Mouse (Mus musculus): Measurements from ENCODE around the gene Actr2.
"Not testable (repeated sequence)": the region's sequence is repeated elsewhere in the genome, so short reads cannot be mapped to it uniquely, and the experiment has no call there.

The Actr2 gene

DNA sequence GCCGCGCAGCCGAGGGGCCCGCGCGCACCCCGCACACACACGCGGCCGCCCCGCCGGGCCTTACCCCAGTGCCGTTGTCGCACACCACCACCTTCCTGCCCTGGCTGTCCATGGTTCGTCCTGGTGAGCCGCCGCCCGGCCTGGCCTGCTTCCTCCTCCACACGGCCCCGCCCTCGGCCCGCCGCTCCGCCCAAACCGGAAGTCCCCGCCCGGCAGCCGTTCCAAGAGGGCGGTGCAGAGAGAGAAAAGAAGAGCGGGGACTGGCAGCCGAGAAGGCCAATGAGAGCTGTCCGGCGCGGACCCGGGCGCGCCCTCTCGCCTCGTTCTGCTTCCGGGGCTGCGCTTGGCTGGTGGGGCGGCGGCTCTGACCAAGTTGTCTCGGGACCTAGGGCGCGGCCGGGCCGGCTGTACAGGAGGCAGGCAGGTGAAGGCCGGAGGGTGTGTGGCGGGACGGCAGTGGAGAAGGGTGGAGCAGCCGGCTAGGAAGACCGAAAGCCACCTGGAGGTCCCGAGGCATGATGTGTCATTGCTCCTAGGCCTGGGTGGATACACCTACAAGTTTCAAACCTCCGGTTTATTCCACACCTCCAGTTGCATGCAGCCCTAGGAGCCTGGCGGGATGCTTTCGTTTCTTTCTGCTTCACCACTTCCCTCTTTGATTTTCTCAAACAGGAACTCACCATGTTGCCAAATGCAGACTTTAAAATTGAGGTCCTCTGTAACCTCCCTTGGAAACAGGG is at the start of gene Actr2:
Actr2 (minus strand) TSS at position 173 of the 740 bp plus-strand sequence.
- H3K27me3 ChIP-seq (ENCODE audit: control insufficient read depth, insufficient read depth, low read length, poor library complexity, severe bottlenecking) = no peaks in the 10 kb centered on the region

DNA sequence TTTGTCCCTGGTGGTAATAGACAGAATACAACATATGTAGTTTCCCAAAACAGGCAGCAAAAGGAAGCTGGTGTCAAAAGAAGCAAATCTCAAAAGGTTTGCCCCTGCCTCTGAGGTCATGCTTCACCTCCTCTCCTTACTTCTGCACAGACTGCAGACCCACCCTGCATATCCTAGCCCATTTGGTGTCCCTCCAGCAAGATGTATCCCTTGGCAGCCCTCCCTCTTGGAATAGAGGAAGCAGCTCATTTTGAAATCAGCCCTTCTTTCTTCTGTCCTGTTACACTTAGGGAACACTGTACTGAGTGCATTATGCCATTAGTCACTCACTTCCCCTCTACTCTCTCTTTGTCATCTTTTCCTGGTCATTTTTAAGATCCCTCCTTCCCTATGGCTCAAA is 46.2 kb upstream of the Actr2 start:
- no peak for DNase-seq (ENCODE audit: low read depth, low spot score)
- Histone ChIP-seq H3K27me3 (ENCODE audit: control insufficient read depth, insufficient read depth, low read length, poor library complexity, severe bottlenecking) (no peaks in the 10 kb centered on the region), H3K36me3 (ENCODE audit: control insufficient read depth, insufficient read depth, low read length, poor library complexity, severe bottlenecking) (no peaks in the 10 kb centered on the region)

More for the DNA sequence above, at the start of gene Actr2:
- H3K36me3 ChIP-seq (ENCODE audit: control insufficient read depth, insufficient read depth, low read length, poor library complexity, severe bottlenecking) = 0 out of 2 replicates have a peak, but pooled peaks cover 2% of the 10 kb centered on the region
- peak; percentile 98 for DNase-seq (ENCODE audit: low read depth, low spot score)

DNA sequence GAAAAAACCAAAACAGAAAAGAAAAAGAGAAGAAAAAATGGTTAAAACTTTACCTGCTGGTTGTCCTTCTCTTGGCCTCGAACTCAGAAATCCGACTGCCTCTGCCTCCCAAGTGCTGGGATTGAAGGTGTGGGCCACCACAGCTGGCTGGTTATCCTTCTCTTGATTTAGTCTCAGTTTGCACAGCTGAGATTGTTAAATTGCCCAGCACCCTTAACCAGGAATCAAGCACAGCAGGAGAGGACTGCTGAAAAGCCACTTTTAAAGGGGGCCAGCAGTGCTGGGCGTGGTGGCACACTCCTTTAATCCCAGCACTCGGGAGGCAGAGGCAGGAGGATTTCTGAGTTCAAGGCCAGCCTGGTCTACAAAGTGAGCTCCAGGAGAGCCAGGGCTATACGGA is 40.8 kb upstream of the Actr2 start:
- H3K36me3 ChIP-seq (ENCODE audit: control insufficient read depth, insufficient read depth, low read length, poor library complexity, severe bottlenecking); DNase-seq (ENCODE audit: low read depth, low spot score); H3K27me3 ChIP-seq (ENCODE audit: control insufficient read depth, insufficient read depth, low read length, poor library complexity, severe bottlenecking): not testable (repeated sequence)

DNA sequence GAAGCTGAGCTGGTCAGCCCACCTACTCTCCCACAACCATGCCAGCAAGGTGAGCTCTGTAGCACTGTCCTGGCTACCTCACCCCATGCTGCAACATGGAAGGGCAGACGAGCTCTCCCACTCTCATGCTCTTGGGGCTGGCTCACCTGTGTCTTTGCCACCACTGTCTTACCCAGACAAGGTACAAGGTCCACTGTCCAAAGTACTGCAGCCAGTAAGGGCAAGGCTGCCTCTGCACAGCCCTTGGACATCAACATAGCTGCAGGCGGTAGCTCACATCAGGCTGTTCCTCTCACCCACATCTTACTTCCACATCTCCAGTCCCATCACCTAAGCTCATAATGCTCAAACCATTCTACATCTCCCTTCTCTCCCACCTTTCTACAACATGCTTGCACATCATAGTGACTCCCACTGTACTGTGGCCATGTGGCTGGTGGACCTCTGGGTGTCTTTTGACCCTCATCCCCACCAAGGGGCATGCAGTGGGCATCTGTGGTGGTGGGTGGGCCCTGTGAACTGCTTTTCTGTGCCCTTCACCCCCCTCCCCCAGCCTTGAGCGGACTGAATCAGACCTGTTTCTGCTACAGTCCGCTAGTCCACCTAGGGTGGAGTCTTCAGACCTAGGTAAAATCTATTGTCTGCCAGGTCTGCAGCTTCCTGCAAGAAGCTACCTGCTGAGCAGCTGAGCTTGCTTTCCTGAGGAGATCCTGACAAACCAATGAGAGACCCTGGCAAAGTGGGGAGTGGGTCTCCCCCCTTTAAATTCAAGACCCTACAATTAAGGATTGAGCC is 39.6 kb upstream of the Actr2 start:
- DNase-seq (ENCODE audit: low read depth, low spot score) = no peak
- H3K27me3 ChIP-seq (ENCODE audit: control insufficient read depth, insufficient read depth, low read length, poor library complexity, severe bottlenecking) = no peaks in the 10 kb centered on the region
- no peaks in the 10 kb centered on the region for H3K36me3 ChIP-seq (ENCODE audit: control insufficient read depth, insufficient read depth, low read length, poor library complexity, severe bottlenecking)

DNA sequence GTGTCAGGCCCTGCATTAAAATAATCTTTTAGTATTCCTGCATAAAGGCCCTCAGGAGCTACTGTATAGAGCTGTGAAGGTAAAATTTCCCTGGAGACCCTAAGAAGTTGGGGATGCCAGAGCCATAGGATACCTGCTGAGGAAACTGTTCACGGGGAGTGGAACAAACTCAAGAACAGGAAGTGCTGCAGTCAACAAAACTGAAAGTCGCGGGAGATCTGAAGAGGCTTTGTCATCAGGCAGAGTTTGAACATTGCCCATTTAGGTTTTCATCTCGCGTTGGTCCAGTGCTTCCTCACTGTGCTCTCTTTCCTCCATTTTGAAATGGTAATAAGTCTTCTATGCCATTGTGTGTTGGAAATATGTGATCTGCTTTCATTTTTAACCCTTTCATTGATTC is 38.6 kb upstream of the Actr2 start:
- no peak for DNase-seq (ENCODE audit: low read depth, low spot score)

DNA sequence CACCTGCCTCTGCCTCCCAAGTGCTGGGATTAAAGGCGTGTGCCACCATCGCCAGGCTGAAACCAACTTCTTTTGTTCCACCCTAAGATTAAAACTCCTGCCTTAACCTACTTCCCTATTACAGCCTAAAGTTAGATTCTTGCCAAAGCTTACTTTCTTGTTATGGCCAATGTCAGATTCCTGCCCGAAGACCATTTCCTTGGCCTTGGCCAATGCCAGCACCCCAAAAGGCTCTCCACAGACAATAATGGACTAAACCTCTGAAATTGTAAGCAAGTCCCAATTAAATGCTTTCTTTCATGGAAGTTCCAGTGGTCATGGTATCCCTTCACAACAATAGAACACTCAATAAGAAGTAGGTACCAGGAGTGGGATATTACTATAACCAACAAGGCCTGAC is 37.2 kb upstream of the Actr2 start:
- Histone ChIP-seq H3K27me3 (ENCODE audit: control insufficient read depth, insufficient read depth, low read length, poor library complexity, severe bottlenecking) (no peaks in the 10 kb centered on the region), H3K36me3 (ENCODE audit: control insufficient read depth, insufficient read depth, low read length, poor library complexity, severe bottlenecking) (no peaks in the 10 kb centered on the region)
- DNase-seq (ENCODE audit: low read depth, low spot score) = no peak

More for the DNA sequence above, 38.6 kb upstream of the Actr2 start:
- no peaks in the 10 kb centered on the region for H3K27me3 ChIP-seq (ENCODE audit: control insufficient read depth, insufficient read depth, low read length, poor library complexity, severe bottlenecking)
- no peaks in the 10 kb centered on the region for H3K36me3 ChIP-seq (ENCODE audit: control insufficient read depth, insufficient read depth, low read length, poor library complexity, severe bottlenecking)

DNA sequence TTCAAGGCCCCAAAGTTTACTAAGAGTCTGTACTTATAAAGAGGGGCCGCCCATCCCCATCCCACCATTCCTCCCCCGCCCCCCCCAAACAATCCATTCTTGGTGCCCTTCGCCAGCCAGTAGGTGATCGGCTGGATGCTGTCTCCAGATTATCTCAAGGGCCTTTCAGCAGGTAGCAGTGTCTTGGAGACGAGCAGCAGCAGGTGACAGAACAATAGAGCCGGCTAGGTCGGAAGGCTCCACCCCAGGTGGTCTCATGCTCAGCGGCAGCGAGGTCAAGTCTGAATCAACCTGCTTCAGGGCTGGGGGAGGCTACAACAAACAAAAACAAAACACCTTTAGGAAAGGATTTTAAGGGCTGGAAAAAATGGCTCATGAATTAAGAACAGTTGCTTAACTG is 32.7 kb upstream of the Actr2 start:
- DNase-seq (ENCODE audit: low read depth, low spot score) = no peak
- no peaks in the 10 kb centered on the region for H3K27me3 ChIP-seq (ENCODE audit: control insufficient read depth, insufficient read depth, low read length, poor library complexity, severe bottlenecking)
- no peaks in the 10 kb centered on the region for H3K36me3 ChIP-seq (ENCODE audit: control insufficient read depth, insufficient read depth, low read length, poor library complexity, severe bottlenecking)

DNA sequence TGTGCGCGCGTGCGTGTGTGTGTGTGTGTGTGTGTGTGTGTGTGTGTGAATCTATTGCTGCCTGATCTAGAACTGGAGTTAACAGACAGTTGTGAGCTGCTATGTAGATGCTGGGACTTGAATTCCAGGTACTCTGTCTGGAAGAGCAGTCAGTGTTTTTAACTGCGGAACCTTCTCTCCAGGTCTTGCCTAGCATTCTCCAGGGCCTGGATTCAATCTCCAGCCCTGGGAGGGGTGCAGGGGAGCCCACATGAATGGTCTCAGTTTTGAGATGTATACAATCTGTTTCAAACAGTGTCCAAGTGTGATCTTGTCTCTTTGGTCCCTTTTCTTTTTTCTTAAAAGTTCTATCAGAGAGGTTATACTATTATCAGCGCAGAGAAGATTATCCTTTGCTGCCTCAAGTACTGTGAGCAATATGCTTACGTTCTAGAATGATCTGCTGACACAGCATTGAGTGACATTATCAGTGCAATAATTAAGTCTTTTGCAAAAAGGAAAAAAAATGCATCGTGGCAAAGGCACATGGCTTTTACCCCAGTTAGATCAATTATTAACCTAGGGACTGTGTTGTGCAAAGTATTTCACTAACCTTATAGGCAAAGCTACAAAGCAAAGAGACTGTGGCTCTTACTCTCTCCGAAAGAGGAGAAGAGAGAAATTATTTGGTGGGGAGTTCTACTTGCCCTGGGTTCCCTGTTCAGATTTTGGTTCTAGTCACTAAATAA is 32.0 kb upstream of the Actr2 start:
- Histone ChIP-seq H3K27me3 (ENCODE audit: control insufficient read depth, insufficient read depth, low read length, poor library complexity, severe bottlenecking) (no peaks in the 10 kb centered on the region), H3K36me3 (ENCODE audit: control insufficient read depth, insufficient read depth, low read length, poor library complexity, severe bottlenecking) (no peaks in the 10 kb centered on the region)
- no peak for DNase-seq (ENCODE audit: low read depth, low spot score)

DNA sequence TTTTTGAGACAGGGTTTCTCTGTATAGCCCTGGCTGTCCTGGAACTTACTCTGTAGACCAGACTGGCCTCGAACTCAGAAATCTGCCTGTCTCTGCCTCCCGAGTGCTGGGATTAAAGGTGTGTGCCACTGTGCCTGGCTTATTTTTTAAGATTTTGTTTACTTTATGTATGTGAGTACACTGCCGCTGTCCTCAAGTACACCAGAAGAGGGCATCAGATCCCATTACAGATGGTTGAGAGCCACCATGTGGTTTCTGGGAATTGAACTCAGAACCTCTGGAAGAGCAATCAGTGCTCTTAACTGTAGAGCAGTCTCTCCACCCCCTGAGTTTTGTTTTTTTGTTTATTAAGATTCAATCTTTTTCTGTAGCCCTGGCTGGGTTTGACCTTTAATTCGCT is 31.0 kb upstream of the Actr2 start:
- not testable (repeated sequence) for H3K27me3 ChIP-seq (ENCODE audit: control insufficient read depth, insufficient read depth, low read length, poor library complexity, severe bottlenecking); H3K36me3 ChIP-seq (ENCODE audit: control insufficient read depth, insufficient read depth, low read length, poor library complexity, severe bottlenecking)
- peak; percentile 29 for DNase-seq (ENCODE audit: low read depth, low spot score)

DNA sequence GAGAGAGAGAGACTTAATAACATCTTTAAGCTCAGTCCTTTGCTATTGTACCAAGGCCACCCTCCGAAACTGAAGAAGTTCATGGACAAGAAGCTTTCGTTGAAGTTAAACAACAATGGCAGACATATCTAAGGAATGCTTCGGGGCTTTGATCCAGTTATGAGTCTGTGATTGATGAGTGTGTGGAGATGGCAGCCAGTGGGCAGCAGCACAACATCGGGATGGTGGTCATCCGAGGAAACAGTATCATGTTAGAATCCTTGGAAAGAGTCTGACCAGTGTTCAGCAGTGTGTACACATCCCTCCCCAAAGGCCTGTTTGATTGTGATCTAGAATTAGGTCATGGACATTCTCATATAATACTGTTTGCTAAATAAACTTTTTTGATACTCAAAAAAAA is 29.8 kb upstream of the Actr2 start:
- Histone ChIP-seq H3K36me3 (ENCODE audit: control insufficient read depth, insufficient read depth, low read length, poor library complexity, severe bottlenecking) (no peaks in the 10 kb centered on the region), H3K27me3 (ENCODE audit: control insufficient read depth, insufficient read depth, low read length, poor library complexity, severe bottlenecking) (no peaks in the 10 kb centered on the region)
- no peak for DNase-seq (ENCODE audit: low read depth, low spot score)

DNA sequence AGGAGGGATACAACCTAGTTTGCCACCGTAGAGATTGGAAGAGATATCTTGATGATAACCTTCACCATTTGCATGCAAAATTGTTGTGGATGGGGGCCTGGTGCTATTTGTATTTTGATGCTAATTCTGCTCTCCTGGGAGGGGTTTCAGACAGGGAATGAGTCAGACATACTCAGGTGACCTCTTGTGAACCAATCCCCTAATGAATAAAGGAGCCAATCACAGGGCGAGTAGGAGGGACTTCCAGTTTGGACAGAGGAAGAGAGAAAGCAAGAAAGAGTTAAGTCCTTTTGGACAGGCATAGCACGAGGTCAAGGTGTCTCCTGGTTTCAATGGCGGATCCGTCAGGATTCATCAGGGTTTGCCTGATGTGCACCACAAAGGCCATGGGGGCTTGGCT is 27.6 kb upstream of the Actr2 start:
- Histone ChIP-seq H3K36me3 (ENCODE audit: control insufficient read depth, insufficient read depth, low read length, poor library complexity, severe bottlenecking) (no peaks in the 10 kb centered on the region), H3K27me3 (ENCODE audit: control insufficient read depth, insufficient read depth, low read length, poor library complexity, severe bottlenecking) (no peaks in the 10 kb centered on the region)
- DNase-seq (ENCODE audit: low read depth, low spot score) = no peak

DNA sequence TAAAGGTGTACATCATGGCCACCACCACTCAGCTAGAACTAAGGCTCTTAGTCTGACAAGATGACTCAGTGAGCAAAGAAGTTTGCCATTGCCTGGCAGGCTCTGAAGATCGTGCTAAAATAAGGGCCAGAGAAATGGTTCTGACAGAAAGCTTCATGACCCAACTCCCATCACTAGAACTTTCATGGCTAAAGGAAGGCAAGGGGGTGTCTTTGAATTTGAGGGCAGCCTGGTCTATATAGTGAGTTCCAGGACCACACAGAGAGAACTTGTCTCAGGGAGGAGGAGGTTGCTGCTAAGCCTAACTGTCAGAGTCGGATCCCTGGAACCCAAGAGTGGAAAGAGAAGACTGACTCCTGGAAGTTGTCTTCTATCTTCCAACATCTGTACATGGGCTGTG is 27.0 kb upstream of the Actr2 start:
- Histone ChIP-seq H3K27me3 (ENCODE audit: control insufficient read depth, insufficient read depth, low read length, poor library complexity, severe bottlenecking) (no peaks in the 10 kb centered on the region), H3K36me3 (ENCODE audit: control insufficient read depth, insufficient read depth, low read length, poor library complexity, severe bottlenecking) (no peaks in the 10 kb centered on the region)
- no peak for DNase-seq (ENCODE audit: low read depth, low spot score)

DNA sequence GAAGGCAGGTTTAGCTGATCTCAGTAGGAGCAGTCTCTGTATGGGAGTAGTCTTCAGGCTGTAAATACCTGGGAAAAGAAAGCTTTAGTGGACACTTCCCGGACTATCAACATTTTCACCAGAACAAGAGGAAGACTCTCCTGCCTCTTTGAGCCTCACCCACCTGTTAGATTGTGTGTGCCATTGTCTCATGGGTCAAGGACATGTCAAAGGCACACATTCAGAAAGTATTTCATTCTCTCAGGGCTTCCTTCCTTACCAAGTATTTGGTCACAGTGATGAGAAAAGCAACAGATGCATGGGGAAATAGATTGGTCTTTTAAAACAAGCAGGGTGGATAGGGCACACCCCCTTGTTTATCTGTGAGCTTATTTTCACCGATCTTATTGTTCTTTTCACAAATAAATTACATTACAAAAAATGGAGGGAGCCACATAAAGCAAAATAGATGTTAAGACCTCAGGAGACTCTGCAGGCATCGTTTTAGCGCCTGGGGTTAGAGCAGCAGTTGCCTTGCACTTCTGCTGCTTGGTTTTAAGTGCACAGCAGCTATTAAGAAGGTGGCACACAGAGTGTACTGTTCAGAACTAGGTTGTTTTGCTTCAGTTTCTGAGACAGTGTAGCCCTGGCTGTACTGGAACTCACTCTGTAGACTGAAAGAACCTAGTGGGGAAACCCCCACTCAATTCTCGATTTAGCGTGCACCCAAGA is 25.9 kb upstream of the Actr2 start:
- no peaks in the 10 kb centered on the region for H3K36me3 ChIP-seq (ENCODE audit: control insufficient read depth, insufficient read depth, low read length, poor library complexity, severe bottlenecking)
- no peak for DNase-seq (ENCODE audit: low read depth, low spot score)
- H3K27me3 ChIP-seq (ENCODE audit: control insufficient read depth, insufficient read depth, low read length, poor library complexity, severe bottlenecking) = no peaks in the 10 kb centered on the region

DNA sequence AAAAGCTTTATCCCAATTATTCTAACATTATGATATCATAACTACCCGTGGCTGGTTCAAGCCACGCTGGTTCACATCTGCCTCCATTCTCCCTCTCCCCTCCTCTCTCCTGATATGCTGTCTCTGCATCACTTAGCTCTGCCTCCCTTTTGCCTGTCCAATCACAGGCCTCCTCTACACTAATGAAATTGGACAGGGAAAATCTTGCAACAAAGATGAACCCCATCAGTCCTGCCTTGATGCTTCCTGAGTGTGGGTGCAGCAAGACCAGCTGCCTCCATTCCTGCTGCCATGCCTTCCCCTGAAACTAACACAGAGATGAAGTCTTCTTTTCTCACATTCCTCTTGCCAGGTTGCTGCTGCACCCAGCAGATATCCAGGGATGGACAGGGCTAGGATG is 25.2 kb upstream of the Actr2 start:
- DNase-seq (ENCODE audit: low read depth, low spot score) = no peak
- Histone ChIP-seq H3K27me3 (ENCODE audit: control insufficient read depth, insufficient read depth, low read length, poor library complexity, severe bottlenecking) (no peaks in the 10 kb centered on the region), H3K36me3 (ENCODE audit: control insufficient read depth, insufficient read depth, low read length, poor library complexity, severe bottlenecking) (no peaks in the 10 kb centered on the region)

Data from splenic B cell, adult 2 months (primary cell).